Mouse (Mus musculus) heart, postnatal 0 days (tissue): Measurements from ENCODE around the gene Dennd1a.

Experiments
- CTCF ChIP-seq: IDR thresholded peaks from 2 replicates; pipeline ENCODE4 v1.5.1; 2016; ENCODE audit warnings: antibody characterized with exemption, control low read depth, low read depth
- EP300 ChIP-seq: IDR thresholded peaks from 2 replicates; pipeline ENCODE4 v1.6.1; 2016; ENCODE audit warnings: antibody characterized with exemption, low read depth

- no peak for TF ChIP-seq EP300
- TF ChIP-seq CTCF: peak; percentile 63
Observed at GRCm38 (mm10) chr2:37771618-37772285, 515.4 kb downstream of the Dennd1a start.
